Mouse (Mus musculus) MEL-GATA-1-ER (cell line): ENCODE measurements around the gene Gm8334.
"Not testable (repeated sequence)": the region's sequence is repeated elsewhere in the genome, so short reads cannot be mapped to it uniquely, and the experiment has no call there.

ENCODE experiments used
- DNase-seq: peaks from one replicate; pipeline ENCODE4 v3.0.0-alpha.2; 2012; ENCODE audit warnings: low read depth; ENCODE audit errors: extremely low read depth

Gm8334 gene

GRCm38 (mm10) chrX:148615053-148615452 lies at the start of gene Gm8334:
Gene Gm8334, minus strand, starts transcription at chrX:148615153.
- not testable (repeated sequence) for DNase-seq

GRCm38 (mm10) chrX:148663298-148663697 lies 48.3 kb upstream of the Gm8334 start, which contains the start of gene Gm15127:
Gene Gm15127, plus strand, starts transcription at chrX:148663598.
- not testable (repeated sequence) for DNase-seq
